Mouse (Mus musculus) neural tube, embryonic 11.5 days (tissue): ENCODE data around the gene Rnf216. TPM values are rescaled to one million over a fixed set of nuclear protein-coding genes. Genes with fewer than 3 reads are reported as not detected.

ENCODE experiments used
- ATAC-seq: fragments of 200-750 bp; cut with Nextera tagmentation; 2 replicates; pipeline ENCODE4 v1.8.0; 2017; ENCODE audit warnings: moderate number of reproducible peaks, mild to moderate bottlenecking, moderate TSS enrichment, moderate library complexity; ENCODE audit not compliant: insufficient read depth, low FRiP score, low TSS enrichment
- DNase-seq: peaks from one replicate; pipeline ENCODE4 v3.0.0-alpha.2; 2015; ENCODE audit warnings: low spot score
- H3K27ac ChIP-seq: fragments of 300-500 bp; sonication (generic); 2 replicates; pipeline ENCODE4 v1.5.1; 2014; ENCODE audit warnings: low read depth, mild to moderate bottlenecking, low read length
- H3K27me3 ChIP-seq: fragments of 300-500 bp; sonication (generic); 2 replicates; pipeline ENCODE4 v1.6.1; 2014; ENCODE audit warnings: mild to moderate bottlenecking, low read length, mixed read lengths; ENCODE audit not compliant: control insufficient read depth, insufficient read depth
- H3K36me3 ChIP-seq: fragments of 300-500 bp; sonication (generic); 2 replicates; pipeline ENCODE4 v1.6.1; 2014; ENCODE audit warnings: mild to moderate bottlenecking, low read length, moderate library complexity, mixed read lengths; ENCODE audit not compliant: control insufficient read depth, insufficient read depth
- H3K4me1 ChIP-seq: fragments of 300-500 bp; sonication (generic); 2 replicates; pipeline ENCODE4 v1.6.1; 2014; ENCODE audit warnings: low read length, mixed read lengths; ENCODE audit not compliant: control insufficient read depth, insufficient read depth
- H3K4me2 ChIP-seq: fragments of 300-500 bp; sonication (generic); 2 replicates; pipeline ENCODE4 v1.6.1; 2014; ENCODE audit warnings: low read depth, mild to moderate bottlenecking, moderate library complexity
- H3K4me3 ChIP-seq: fragments of 300-500 bp; sonication (generic); 2 replicates; pipeline ENCODE4 v1.5.1; 2014; ENCODE audit warnings: low read depth, low read length
- H3K9ac ChIP-seq: fragments of 300-500 bp; sonication (generic); 2 replicates; pipeline ENCODE4 v1.6.1; 2014; ENCODE audit warnings: mild to moderate bottlenecking, low read length
- H3K9me3 ChIP-seq: fragments of 300-500 bp; sonication (generic); 2 replicates; pipeline ENCODE4 v1.6.1; 2016; ENCODE audit warnings: low read length; ENCODE audit not compliant: control insufficient read depth
- WGBS: fragments of 180-500 bp; shearing (Covaris S2); extraction: QIAGEN DNeasy Blood & Tissue Kit; methylation state at CpG from one replicate; pipeline ENCODE4 v1.1.7; 2014; 5-methylcytosine and 5-hydroxymethylcytosine counted together
- polyA plus RNA-seq: library from polyadenylated mRNA; unstranded; fragments of >200 nt; fragmentation: Nextera tagmentation; extraction: Ambion mirVana; gene quantifications from 2 replicates; pipeline ENCODE4 v1.2.1, GENCODE M21; 2014

Rnf216 gene
- polyA plus RNA-seq, 1 experiment from 2014 or later = 30.6 TPM

DNA sequence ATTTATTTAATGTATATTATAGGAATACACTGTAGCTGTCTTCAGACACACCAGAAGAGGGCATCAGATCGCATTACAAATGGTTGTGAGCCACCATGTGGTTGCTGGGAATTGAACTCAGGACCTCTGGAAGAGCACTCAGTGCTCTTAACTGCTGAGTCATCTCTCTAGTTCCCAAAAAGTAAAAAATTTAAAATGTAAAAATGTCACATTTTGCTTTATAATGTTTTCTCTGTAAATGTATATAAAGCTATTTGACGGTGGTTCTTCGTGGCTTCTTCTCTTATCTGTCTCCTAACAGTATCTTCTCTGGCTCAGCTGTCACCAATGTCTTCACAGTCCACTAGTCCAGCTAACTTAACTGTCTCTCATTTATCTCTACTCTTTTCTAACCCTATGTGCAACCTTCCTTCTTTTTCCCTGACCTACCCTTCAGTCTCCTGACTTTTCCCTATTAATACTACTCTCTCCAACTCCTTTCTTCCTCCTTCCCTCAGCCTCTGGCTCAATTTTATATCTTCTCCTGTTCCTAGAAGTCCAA is 36.1 kb downstream of the Rnf216 start:
- DNase-seq = no peak
- ATAC-seq = no peak
- no peak overlapping the region for H3K4me2 ChIP-seq
- H3K9me3 ChIP-seq = no peaks in the 10 kb centered on the region
- H3K4me3 ChIP-seq = no peak overlapping the region
- no peaks in the 10 kb centered on the region for H3K27me3 ChIP-seq
- WGBS = 93% methylated on average over 3 of the region's 3 CpGs
- H3K27ac ChIP-seq = no peak overlapping the region
- H3K9ac ChIP-seq = no peak overlapping the region
- no peaks in the 10 kb centered on the region for H3K4me1 ChIP-seq
- no peaks in the 10 kb centered on the region for H3K36me3 ChIP-seq

DNA sequence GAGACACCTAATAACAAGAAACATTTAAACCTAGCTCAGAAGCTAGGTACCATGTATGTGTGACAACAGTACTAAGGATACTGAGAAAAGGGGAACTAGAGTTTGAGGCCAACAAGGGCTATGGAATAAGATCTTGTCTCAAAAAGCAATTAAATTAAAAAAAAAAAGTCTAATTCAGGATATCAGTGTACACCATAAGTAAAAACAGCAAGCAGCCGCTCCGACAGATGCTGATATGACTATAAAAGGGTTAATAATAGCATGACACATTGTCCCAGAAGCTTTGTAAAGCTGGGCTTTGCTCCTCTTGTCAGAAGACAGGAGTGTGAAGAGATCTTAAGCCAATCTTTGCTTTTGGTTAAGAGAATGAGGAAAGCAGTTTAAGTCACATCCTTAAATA is 36.8 kb downstream of the Rnf216 start:
- DNase-seq = no peak
- 89% methylated on average over 2 of the region's 2 CpGs for WGBS

DNA sequence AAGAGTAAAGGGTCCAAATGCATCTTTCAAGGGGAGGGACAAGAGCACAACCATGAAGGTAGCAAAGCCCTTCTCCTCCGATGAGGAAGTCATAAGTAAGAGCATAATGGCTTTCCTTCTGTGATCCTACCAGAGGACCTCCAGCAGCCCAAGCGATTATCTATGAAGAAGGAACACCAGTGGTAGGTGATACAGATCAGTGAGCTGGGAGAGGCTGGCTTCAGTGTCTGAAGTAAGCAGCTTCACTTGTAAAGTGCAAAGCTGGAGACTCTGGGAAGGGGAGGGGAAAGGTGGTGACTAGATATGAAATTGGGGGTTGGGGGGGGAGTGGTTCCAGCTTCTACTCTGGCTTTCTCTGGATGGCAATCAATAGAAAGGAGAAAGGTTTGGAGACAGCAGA is 43.7 kb downstream of the Rnf216 start:
- no peak overlapping the region for H3K4me3 ChIP-seq
- no peaks in the 10 kb centered on the region for H3K4me1 ChIP-seq
- ATAC-seq (no peak), DNase-seq (no peak)
- H3K27ac ChIP-seq = no peak overlapping the region
- H3K36me3 ChIP-seq = peaks cover 11% of the 10 kb centered on the region
- 92% methylated on average over 2 of the region's 2 CpGs for WGBS
- H3K4me2 ChIP-seq = no peak overlapping the region
- H3K27me3 ChIP-seq = no peaks in the 10 kb centered on the region
- H3K9me3 ChIP-seq = no peaks in the 10 kb centered on the region
- H3K9ac ChIP-seq = no peak overlapping the region

More for the DNA sequence above, 36.8 kb downstream of the Rnf216 start:
- no peaks in the 10 kb centered on the region for H3K27me3 ChIP-seq
- no peak overlapping the region for H3K4me3 ChIP-seq
- H3K36me3 ChIP-seq = no peaks in the 10 kb centered on the region
- ATAC-seq = no peak
- no peaks in the 10 kb centered on the region for H3K4me1 ChIP-seq
- H3K9ac ChIP-seq = no peak overlapping the region
- no peak overlapping the region for H3K4me2 ChIP-seq
- H3K9me3 ChIP-seq = no peaks in the 10 kb centered on the region
- no peak overlapping the region for H3K27ac ChIP-seq

DNA sequence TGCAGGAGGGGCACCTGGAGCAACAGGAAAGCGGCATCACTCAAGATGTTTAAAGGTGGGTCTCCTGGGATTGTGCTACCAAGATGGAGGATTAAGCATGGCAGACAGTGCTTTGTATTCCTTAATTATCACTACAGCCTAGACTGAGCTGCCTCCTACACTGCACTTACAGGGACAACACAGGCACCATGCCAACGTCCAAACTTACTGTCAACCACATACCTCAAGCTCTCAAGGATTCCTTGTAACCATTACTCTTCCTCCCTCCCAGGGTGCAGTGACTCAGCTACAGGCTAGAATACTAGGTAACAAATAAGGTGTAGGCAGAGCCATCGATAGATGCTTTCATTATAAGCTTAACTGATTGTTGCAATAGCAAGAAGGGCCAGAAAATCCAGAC is 44.4 kb downstream of the Rnf216 start:
- H3K27me3 ChIP-seq = no peaks in the 10 kb centered on the region
- 95% methylated on average over 3 of the region's 3 CpGs for WGBS
- no peak overlapping the region for H3K4me3 ChIP-seq
- H3K36me3 ChIP-seq = peaks cover 11% of the 10 kb centered on the region
- DNase-seq = no peak
- H3K9ac ChIP-seq = no peak overlapping the region
- H3K27ac ChIP-seq = no peak overlapping the region
- no peak for ATAC-seq
- H3K4me2 ChIP-seq = no peak overlapping the region
- no peaks in the 10 kb centered on the region for H3K4me1 ChIP-seq
- no peaks in the 10 kb centered on the region for H3K9me3 ChIP-seq

DNA sequence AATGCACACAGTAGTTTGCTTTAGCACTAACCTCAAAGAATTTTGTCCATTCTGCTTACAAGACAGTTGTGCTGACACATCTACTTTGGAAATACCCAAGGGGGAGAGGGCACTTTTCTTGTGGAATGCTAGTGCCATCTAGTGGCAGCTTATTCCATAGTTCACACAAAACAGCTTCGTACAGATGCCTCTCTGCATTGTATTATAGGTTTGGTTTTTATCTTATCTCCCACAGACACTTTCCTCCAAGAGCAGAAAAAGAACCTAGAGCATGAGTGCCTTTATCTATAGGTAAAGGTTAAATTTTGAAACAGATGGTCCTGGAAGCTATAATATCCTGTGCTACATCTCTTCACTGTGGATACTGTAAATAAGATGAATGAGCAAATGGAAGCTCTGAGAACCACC is 46.2 kb downstream of the Rnf216 start:
- no peaks in the 10 kb centered on the region for H3K27me3 ChIP-seq
- H3K27ac ChIP-seq = no peak overlapping the region
- 34% methylated on average over 1 of the region's 1 CpGs for WGBS
- ATAC-seq (no peak), DNase-seq (peak; percentile 60)
- no peak overlapping the region for H3K9ac ChIP-seq
- H3K9me3 ChIP-seq = no peaks in the 10 kb centered on the region
- peaks cover under 1% of the 10 kb centered on the region; the same call in 1 of the 2 replicates for H3K4me1 ChIP-seq
- H3K4me2 ChIP-seq = no peak overlapping the region
- H3K36me3 ChIP-seq = peaks cover 11% of the 10 kb centered on the region
- H3K4me3 ChIP-seq = no peak overlapping the region

DNA sequence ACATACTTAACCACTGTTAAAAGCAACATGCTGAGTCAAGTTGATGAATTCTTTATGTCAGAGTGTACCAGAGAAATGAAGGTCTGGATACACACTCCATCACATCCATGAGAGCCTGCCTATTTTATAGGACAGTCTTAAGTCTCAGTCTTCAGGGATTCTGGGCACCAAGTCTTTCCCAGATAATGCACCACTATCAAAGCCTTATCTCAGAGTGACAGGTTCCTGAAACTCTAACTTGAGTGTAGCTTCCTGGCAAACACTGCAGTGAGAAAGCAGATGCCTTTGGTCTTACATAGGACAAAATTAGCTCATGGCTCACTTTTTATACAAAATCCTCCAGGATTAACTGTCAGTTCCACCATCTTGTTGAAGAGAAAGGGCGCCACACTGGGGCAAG is 46.7 kb downstream of the Rnf216 start:
- peaks cover 11% of the 10 kb centered on the region for H3K36me3 ChIP-seq
- H3K4me1 ChIP-seq = peaks cover 4% of the 10 kb centered on the region; the same call in 1 of the 2 replicates
- no peaks in the 10 kb centered on the region for H3K9me3 ChIP-seq
- DNase-seq = no peak
- no peak overlapping the region for H3K27ac ChIP-seq
- H3K4me3 ChIP-seq = no peak overlapping the region
- no peak overlapping the region for H3K4me2 ChIP-seq
- 100% methylated on average over 1 of the region's 1 CpGs for WGBS
- no peaks in the 10 kb centered on the region for H3K27me3 ChIP-seq
- H3K9ac ChIP-seq = no peak overlapping the region
- no peak for ATAC-seq

DNA sequence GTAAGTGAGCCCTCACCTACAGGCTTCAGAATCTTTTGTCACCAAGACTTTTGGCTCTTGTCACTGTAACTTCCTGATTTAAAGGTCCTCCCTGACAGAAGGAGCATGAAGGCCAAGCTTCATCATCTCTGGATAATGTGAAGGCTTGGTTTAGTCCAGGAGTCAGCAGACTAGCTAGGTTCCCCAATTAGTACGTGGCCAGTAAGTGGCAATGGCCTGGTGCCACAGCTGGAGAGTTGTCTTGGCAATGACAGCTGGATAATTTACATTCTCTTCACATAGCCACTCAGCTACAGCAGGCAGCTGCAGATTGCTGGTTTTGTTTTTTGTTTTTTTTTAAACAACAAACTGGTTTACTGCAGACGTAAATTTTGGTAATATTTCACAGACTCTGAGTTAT is 47.6 kb downstream of the Rnf216 start:
- Histone ChIP-seq H3K27me3 (no peaks in the 10 kb centered on the region), H3K4me2 (no peak overlapping the region), H3K9ac (no peak overlapping the region), H3K9me3 (no peaks in the 10 kb centered on the region), H3K36me3 (peaks cover 11% of the 10 kb centered on the region), H3K4me1 (peaks cover 5% of the 10 kb centered on the region; the same call in 1 of the 2 replicates), H3K4me3 (no peak overlapping the region), H3K27ac (no peak overlapping the region)
- DNase-seq = no peak
- 92% methylated on average over 2 of the region's 2 CpGs for WGBS
- no peak for ATAC-seq

DNA sequence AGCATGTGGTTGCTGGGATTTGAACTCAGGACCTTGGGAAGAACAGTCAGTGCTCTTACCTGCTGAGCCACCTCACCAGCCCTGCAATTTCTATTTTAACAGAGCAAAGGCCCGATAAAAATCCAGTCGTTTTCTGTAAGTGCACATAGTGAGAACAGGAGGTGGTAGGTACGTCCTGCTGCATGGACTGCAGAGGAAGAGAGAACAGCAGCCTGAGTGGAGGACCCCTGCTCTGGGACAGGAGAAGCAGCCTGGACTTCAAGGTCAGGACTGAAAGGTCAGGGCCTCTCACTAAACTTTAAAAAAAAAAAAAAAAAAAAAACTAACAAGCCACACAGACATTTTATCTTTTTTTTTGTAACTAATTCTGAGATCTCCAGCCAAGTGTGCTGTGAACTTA is 50.5 kb downstream of the Rnf216 start:
- Histone ChIP-seq H3K27me3 (no peaks in the 10 kb centered on the region), H3K27ac (no peak overlapping the region), H3K36me3 (peaks cover 4% of the 10 kb centered on the region), H3K9ac (no peak overlapping the region), H3K9me3 (no peaks in the 10 kb centered on the region), H3K4me3 (no peak overlapping the region), H3K4me1 (peaks cover 5% of the 10 kb centered on the region; the same call in 1 of the 2 replicates), H3K4me2 (no peak overlapping the region)
- no peak for DNase-seq
- WGBS = 92% methylated on average over 3 of the region's 3 CpGs
- no peak for ATAC-seq

DNA sequence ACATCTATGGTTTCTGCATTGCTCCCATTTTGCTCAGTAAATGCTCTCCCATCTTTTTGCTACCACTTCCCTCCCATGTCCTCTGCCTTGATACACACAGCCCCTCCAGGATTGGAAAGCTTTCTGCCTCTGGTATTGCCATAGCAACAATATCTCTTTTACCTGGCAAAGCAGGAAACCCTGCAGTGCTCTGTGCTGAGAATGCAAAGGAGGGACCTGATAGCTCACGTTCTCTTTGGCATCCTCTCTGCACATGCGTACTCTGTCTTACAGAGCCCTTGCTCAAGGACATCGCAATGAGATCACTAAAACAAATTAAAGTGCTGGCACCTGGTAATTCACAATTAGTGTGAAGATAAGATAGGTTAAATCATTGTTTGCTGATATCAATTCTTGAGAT is 51.3 kb downstream of the Rnf216 start:
- no peak for ATAC-seq
- no peak for DNase-seq
- Histone ChIP-seq H3K9ac (no peak overlapping the region), H3K27ac (no peak overlapping the region), H3K4me1 (peaks cover 5% of the 10 kb centered on the region; the same call in 1 of the 2 replicates), H3K36me3 (peaks cover 4% of the 10 kb centered on the region), H3K9me3 (no peaks in the 10 kb centered on the region), H3K4me3 (no peak overlapping the region), H3K4me2 (no peak overlapping the region), H3K27me3 (no peaks in the 10 kb centered on the region)
- WGBS = 67% methylated on average over 3 of the region's 3 CpGs
